ENCODE assay signal across 24 mouse cellular contexts in the genomic region with DNA sequence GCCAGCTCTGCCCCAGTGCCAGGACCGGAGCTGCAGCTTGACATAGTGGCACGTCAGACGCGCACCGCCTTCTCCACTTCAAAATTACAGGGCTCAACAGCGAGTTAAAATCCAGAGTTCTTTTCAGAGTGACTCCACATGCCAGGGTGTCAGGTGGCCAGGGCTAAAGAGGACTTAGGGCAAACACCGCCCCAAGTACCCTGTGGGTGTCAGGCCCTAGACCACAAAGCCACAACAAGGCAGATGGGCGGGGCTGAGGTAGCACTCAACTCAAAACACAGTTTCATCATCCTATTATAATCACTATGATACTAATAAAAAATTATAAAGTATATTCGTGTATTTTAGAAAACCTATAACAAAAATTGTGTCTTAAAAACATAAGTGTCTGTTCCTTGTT.
A peak's percentile ranks its signal among the peaks of the same experiment; 100 is the strongest.
DNase-seq lines count a peak whose midpoint lies in the region; ATAC-seq lines count a peak whose summit lies in the region.
"Had no signal": no experiment of that assay in that cellular context is flagged by ENCODE, and none has a peak within 500 bp of the region (broad histone marks: within the 10 kb centered on the region; RNA-seq: fewer than 3 reads in every experiment).

No protein-coding gene starts in this region.

- DNase-seq in CD4-positive, CD25-positive, alpha-beta regulatory T cell, adult 2 months (ENCODE audit: low read depth, low spot score) = peak; percentile 19
- peak; percentile 2 to 9 for DNase-seq in thymus, postnatal 36 days
- DNase-seq in thymus, postnatal 25 days = no peak
- peak; percentile 30 for DNase-seq in ZHBTc4 (ENCODE audit: low read depth, low spot score)
- no peak for DNase-seq in left cerebral cortex, postnatal 36 days (ENCODE audit: low spot score in 2 of 2)
- no peak for DNase-seq in adrenal gland, postnatal 14 days
- DNase-seq: adrenal gland, postnatal 10 days; cerebellum, adult 2 months; gastrocnemius, postnatal 25 days; heart, adult 2 months; kidney, adult 9 months; kidney, postnatal 25 days; layer of hippocampus, postnatal 36 days; lung, embryonic 14.5 days; lung, postnatal 4 days; right cerebral cortex, adult 18-20 months; right cerebral cortex, postnatal 4 days had no signal

- no peak for ATAC-seq in CD4-positive, CD25-positive, alpha-beta regulatory T cell, adult 4 months
- ATAC-seq in megakaryocyte progenitor cell, adult 5-6 weeks (replicated peaks; ENCODE audit: poor library complexity) = peak; percentile 88
- ATAC-seq: activated CD4-positive, CD25-positive, alpha-beta regulatory T cell, adult 4 months; forebrain, embryonic 15.5 days; intestine, embryonic 16.5 days; liver, embryonic 12.5 days; midbrain, embryonic 16.5 days had no signal

- intact Hi-C loops in left cerebral cortex, postnatal 36 days (cut with DNase I) = no loop called here

Comparison
In these comparisons a context has a peak if more than half of its experiments do, and no peak if none do; other contexts are left out.
1. DNase-seq: peak in CD4-positive, CD25-positive, alpha-beta regulatory T cell, adult 2 months (single experiment), thymus, postnatal 36 days (2 of 2) and ZHBTc4 (single experiment); none in thymus, postnatal 25 days (single experiment), left cerebral cortex, postnatal 36 days (0 of 2) and adrenal gland, postnatal 14 days (single experiment).